Mouse (Mus musculus) myocyte (in vitro differentiated cells): ENCODE measurements around the gene Dlgap3. TPM values are rescaled to one million over a fixed set of nuclear protein-coding genes. Genes with fewer than 3 reads are reported as not detected.
A peak's percentile ranks its signal among the peaks of the same experiment; 100 is the strongest.

Experiments
- H3K27me3 ChIP-seq: one replicate; pipeline ENCODE4 v1.6.1; 2011; ENCODE audit not compliant: control insufficient read depth, insufficient read depth, insufficient read length
- H3K36me3 ChIP-seq: one replicate; pipeline ENCODE4 v1.6.1; 2011; ENCODE audit not compliant: control insufficient read depth, insufficient read depth
- H3K4me2 ChIP-seq: one replicate; pipeline ENCODE4 v1.6.1; 2011; ENCODE audit warnings: low read depth, control low read depth
- H3K4me3 ChIP-seq: one replicate; pipeline ENCODE4 v1.5.1; 2011; ENCODE audit warnings: mild to moderate bottlenecking, control low read depth, moderate library complexity
- H3K79me2 ChIP-seq: one replicate; pipeline ENCODE4 v1.6.1; 2011; ENCODE audit not compliant: control insufficient read depth, insufficient read depth
- H3ac ChIP-seq: one replicate; pipeline ENCODE4 v1.6.1; 2011; ENCODE audit not compliant: control insufficient read depth, insufficient read length
- CEBPB ChIP-seq: IDR thresholded peaks from 2 replicates; pipeline ENCODE4 v1.6.1; 2011; ENCODE audit warnings: mild to moderate bottlenecking, moderate library complexity; ENCODE audit not compliant: poor library complexity, insufficient read depth, severe bottlenecking
- E2F4 ChIP-seq: IDR thresholded peaks from one replicate; pipeline ENCODE4 v1.6.1; 2011; ENCODE audit warnings: mild to moderate bottlenecking, control low read depth, moderate library complexity; ENCODE audit not compliant: insufficient read depth
- MAX ChIP-seq: IDR thresholded peaks from one replicate; pipeline ENCODE4 v1.6.1; 2011; ENCODE audit warnings: low read depth, mild to moderate bottlenecking, control low read depth
- MYOD1 ChIP-seq, 3 experiments: IDR thresholded peaks; one replicate each; pipeline ENCODE4 v1.6.1; 2011; ENCODE audit warnings: control low read depth in 2 of 3, low read depth in 2 of 3, mild to moderate bottlenecking in 2 of 3, moderate library complexity in 1 of 3; ENCODE audit not compliant: insufficient read length in 2 of 3, control insufficient read depth in 1 of 3
- MYOG ChIP-seq, 3 experiments: IDR thresholded peaks; one replicate each; pipeline ENCODE4 v1.6.1; 2011; ENCODE audit warnings: control low read depth in 2 of 3, low read depth in 2 of 3, mild to moderate bottlenecking in 2 of 3; ENCODE audit not compliant: insufficient read length in 2 of 3, control insufficient read depth in 1 of 3, insufficient read depth in 1 of 3
- POLR2A ChIP-seq: IDR thresholded peaks from one replicate; pipeline ENCODE4 v1.6.1; 2011; ENCODE audit warnings: low read depth, mild to moderate bottlenecking, control low read depth, moderate library complexity; ENCODE audit not compliant: insufficient read length
- POLR2AphosphoS2 ChIP-seq: IDR thresholded peaks from one replicate; pipeline ENCODE4 v1.6.1; 2011; ENCODE audit warnings: low read depth, control low read depth; ENCODE audit not compliant: insufficient read length
- REST ChIP-seq: IDR thresholded peaks from one replicate; pipeline ENCODE4 v1.6.1; 2011; ENCODE audit warnings: mild to moderate bottlenecking, control low read depth, moderate library complexity; ENCODE audit not compliant: insufficient read depth, insufficient read length
- SRF ChIP-seq: IDR thresholded peaks from one replicate; pipeline ENCODE4 v1.6.1; 2011; ENCODE audit warnings: low read depth; ENCODE audit not compliant: control insufficient read depth, insufficient read length
- TCF12 ChIP-seq: IDR thresholded peaks from one replicate; pipeline ENCODE4 v1.6.1; 2011; ENCODE audit warnings: mild to moderate bottlenecking, control low read depth; ENCODE audit not compliant: poor library complexity, insufficient read depth, severe bottlenecking
- TCF3 ChIP-seq: IDR thresholded peaks from one replicate; pipeline ENCODE4 v1.6.1; 2011; ENCODE audit warnings: low read depth, control low read depth; ENCODE audit not compliant: insufficient read length
- USF1 ChIP-seq: IDR thresholded peaks from one replicate; pipeline ENCODE4 v1.6.1; 2011; ENCODE audit warnings: low read depth, mild to moderate bottlenecking, control low read depth, moderate library complexity
- polyA plus RNA-seq: library from polyadenylated mRNA; unstranded; fragments of >200 nt; fragmentation: generic; extraction: Trizol; gene quantifications from one replicate; pipeline ENCODE4 v1.2.1, GENCODE M21; 2012; ENCODE audit warnings: missing spikeins

Gene Dlgap3
- polyA plus RNA-seq, 1 experiment, result not detected

DNA sequence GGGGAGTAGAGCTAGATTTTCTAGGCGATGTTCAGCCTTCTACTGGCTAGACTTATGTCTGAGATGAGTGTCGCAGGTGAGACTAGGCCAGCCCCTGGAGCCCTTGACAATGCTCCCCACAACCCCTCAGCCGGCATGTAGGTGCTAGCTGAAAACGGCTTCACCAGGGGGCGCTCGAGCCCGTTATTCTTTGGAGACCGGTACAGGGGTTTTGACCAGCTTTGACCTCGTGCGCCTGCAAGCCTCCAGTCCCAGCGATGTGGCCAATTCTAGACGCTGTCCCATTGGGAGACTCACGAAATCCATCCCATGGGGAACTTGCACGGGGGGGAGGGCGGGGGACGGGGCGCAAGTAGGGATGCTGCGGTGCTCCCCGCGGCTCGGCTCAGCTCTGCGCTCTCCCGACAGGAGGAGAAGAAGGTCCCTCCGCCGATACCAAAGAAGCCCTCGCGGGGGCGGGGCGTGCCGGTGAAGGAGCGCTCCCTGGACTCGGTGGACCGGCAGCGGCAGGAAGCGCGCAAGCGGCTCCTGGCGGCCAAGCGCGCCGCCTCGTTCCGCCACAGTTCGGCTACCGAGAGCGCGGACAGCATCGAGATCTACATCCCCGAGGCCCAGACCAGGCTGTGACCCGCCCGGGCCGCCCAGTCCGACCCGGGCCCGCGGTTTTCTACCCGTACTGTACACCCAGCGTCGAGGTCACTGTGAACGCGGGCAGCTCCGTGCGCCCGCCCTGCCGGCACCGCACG is 66.9 kb downstream of the Dlgap3 start:
- Histone ChIP-seq H3K36me3 (no peaks in the 10 kb centered on the region), H3ac (peak overlapping the region; percentile 1), H3K79me2 (no peaks in the 10 kb centered on the region), H3K27me3 (peaks cover 27% of the 10 kb centered on the region), H3K4me3 (no peak overlapping the region), H3K4me2 (peak overlapping the region; percentile 67)
- TF ChIP-seq MAX (no peak), E2F4 (no peak), MYOG (IDR thresholded peaks at IDR 0.05; ENCODE audit: control insufficient read depth in 1 of 3, insufficient read depth in 1 of 3, insufficient read length in 2 of 3, low read depth in 2 of 3) (no peak), MYOD1 (IDR thresholded peaks at IDR 0.05; ENCODE audit: control insufficient read depth in 1 of 3, insufficient read length in 2 of 3, low read depth in 2 of 3) (no peak), TCF3 (no peak), SRF (no peak), USF1 (no peak), TCF12 (no peak), POLR2A (no peak), POLR2AphosphoS2 (no peak), REST (no peak), CEBPB (no peak)

DNA sequence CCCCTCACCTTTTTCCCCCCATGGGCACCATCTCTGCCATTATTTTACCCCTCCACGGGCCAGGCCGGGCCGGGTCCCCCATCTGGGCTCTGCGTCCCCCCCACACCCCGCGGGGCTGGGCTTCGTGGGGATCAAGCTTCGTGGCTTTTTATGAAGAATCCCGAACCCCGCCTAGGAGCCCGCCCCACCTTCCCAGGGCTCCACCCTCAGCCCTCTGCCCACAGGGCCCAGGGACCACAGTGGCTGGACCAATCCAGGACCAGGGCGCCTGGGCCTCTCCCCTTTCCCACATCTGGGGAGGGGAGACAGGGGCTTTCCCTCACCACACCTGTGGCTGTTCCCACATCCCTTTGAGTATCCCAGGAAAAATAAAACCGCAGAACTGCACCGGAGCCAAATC is 67.6 kb downstream of the Dlgap3 start:
- H3ac ChIP-seq, result peak overlapping the region; percentile 1
- no peak overlapping the region for H3K4me3 ChIP-seq
- no peaks in the 10 kb centered on the region for H3K79me2 ChIP-seq
- TF ChIP-seq SRF (no peak), E2F4 (no peak), POLR2AphosphoS2 (no peak), REST (no peak), MYOD1 (IDR thresholded peaks at IDR 0.05; ENCODE audit: control insufficient read depth in 1 of 3, insufficient read length in 2 of 3, low read depth in 2 of 3) (no peak), USF1 (no peak), CEBPB (no peak), MYOG (IDR thresholded peaks at IDR 0.05; ENCODE audit: control insufficient read depth in 1 of 3, insufficient read depth in 1 of 3, insufficient read length in 2 of 3, low read depth in 2 of 3) (no peak), TCF12 (no peak), TCF3 (no peak), POLR2A (no peak), MAX (no peak)
- no peaks in the 10 kb centered on the region for H3K36me3 ChIP-seq
- H3K27me3 ChIP-seq, result peaks cover 27% of the 10 kb centered on the region
- H3K4me2 ChIP-seq, result peak overlapping the region; percentile 67

DNA sequence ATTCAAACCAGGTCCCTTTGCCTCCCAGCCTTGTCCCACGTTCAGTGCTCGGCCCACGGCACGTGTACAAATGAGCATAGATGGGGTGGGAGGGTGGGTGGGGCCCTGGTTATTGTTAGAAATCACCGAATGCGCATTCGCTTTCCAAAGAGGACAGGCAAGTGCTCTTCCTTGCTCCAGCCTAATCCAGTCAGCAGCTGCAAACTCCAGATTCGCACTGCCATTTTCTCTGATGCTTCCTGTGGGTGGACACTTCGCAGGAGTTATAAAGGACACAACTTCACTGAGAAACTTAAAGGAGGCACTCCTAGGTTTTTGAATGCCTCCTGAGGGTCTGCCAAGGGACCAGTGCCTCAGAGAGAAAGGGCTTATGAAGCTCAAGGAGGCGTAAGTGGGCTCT is 68.3 kb downstream of the Dlgap3 start:
- Histone ChIP-seq H3K36me3 (no peaks in the 10 kb centered on the region), H3K4me3 (no peak overlapping the region), H3ac (no peak overlapping the region), H3K27me3 (peaks cover 27% of the 10 kb centered on the region), H3K4me2 (no peak overlapping the region), H3K79me2 (no peaks in the 10 kb centered on the region)
- no peak for TF ChIP-seq MAX
- no peak for TF ChIP-seq MYOG (IDR thresholded peaks at IDR 0.05; ENCODE audit: control insufficient read depth in 1 of 3, insufficient read depth in 1 of 3, insufficient read length in 2 of 3, low read depth in 2 of 3)
- TF ChIP-seq POLR2A, result no peak
- TF ChIP-seq SRF, result no peak
- no peak for TF ChIP-seq USF1
- no peak for TF ChIP-seq REST
- TF ChIP-seq MYOD1 (IDR thresholded peaks at IDR 0.05; ENCODE audit: control insufficient read depth in 1 of 3, insufficient read length in 2 of 3, low read depth in 2 of 3), result no peak
- no peak for TF ChIP-seq E2F4
- TF ChIP-seq TCF12, result no peak
- no peak for TF ChIP-seq TCF3
- TF ChIP-seq CEBPB, result no peak
- TF ChIP-seq POLR2AphosphoS2, result no peak

DNA sequence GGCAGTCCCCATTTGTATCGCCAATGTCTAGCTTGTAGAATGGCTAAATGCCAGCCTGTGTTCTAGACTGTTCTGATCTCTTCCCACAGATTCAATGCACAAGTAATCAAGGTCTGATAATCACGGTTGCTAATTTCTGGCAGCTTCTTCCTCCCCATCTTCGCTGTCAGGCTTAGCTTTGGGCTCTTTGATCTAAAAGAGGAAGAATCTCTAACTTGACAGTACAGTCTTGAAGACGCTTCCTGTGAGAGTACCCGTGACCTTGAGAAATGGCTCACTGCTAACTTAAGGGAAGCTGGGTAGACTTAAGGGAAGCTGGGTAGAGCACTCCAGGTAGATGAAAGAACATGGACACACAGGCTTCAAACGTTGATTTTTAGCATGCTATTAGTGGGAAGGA is 73.7 kb downstream of the Dlgap3 start:
- H3K4me2 ChIP-seq, result no peak overlapping the region
- TF ChIP-seq SRF (no peak), MYOG (IDR thresholded peaks at IDR 0.05; ENCODE audit: control insufficient read depth in 1 of 3, insufficient read depth in 1 of 3, insufficient read length in 2 of 3, low read depth in 2 of 3) (no peak), E2F4 (no peak), USF1 (no peak), TCF3 (no peak), POLR2A (no peak), MYOD1 (IDR thresholded peaks at IDR 0.05; ENCODE audit: control insufficient read depth in 1 of 3, insufficient read length in 2 of 3, low read depth in 2 of 3) (no peak), TCF12 (no peak), MAX (no peak), REST (no peak), CEBPB (no peak), POLR2AphosphoS2 (no peak)
- no peak overlapping the region for H3ac ChIP-seq
- H3K36me3 ChIP-seq, result no peaks in the 10 kb centered on the region
- H3K27me3 ChIP-seq, result no peaks in the 10 kb centered on the region
- peaks cover 11% of the 10 kb centered on the region for H3K79me2 ChIP-seq
- H3K4me3 ChIP-seq, result no peak overlapping the region
